In the genomic region with DNA sequence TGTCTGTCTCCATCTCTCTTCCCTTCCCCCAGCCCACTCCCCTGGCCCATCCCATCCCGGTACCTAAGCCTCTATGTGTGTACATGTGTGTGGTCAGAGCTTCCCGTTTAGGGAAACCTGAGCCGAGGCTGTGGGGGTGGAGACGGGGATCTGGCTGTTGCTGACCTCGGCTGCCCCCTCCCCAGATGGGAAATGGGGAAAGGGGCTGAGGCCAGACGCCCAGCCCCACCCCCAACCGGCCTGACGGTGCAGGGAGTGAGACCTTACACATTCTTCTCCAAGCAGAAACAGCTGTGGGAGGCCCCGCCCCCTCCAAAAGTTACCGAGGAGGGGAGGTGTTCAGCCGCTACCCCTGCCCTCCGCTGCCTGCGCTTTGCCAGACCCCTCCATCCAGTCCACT, we compare ENCODE assay signal across 7 mouse cellular contexts. TPM values are rescaled to one million over a fixed set of nuclear protein-coding genes. Genes with fewer than 3 reads are reported as not detected.
DNase-seq lines count a peak whose midpoint lies in the region; ATAC-seq and TF ChIP-seq lines count a peak whose summit lies in the region.

No protein-coding gene starts in this region.

- peak overlapping the region; percentile 75 for H3K4me3 ChIP-seq in lung, embryonic 14.5 days (ENCODE audit: low read depth, low read length)
- peak overlapping the region; percentile 94 for H3K4me3 ChIP-seq in embryonic facial prominence, embryonic 10.5 days
- peak overlapping the region; percentile 83 for H3K4me3 ChIP-seq in hindbrain, embryonic 13.5 days
- H3K4me3 ChIP-seq in lung, postnatal 0 days (ENCODE audit: low read depth, low read length): peak overlapping the region; percentile 61

- peaks cover 8% of the 10 kb centered on the region for H3K4me1 ChIP-seq in lung, embryonic 14.5 days (ENCODE audit: insufficient read depth)
- peaks cover 64% of the 10 kb centered on the region for H3K4me1 ChIP-seq in embryonic facial prominence, embryonic 10.5 days
- H3K4me1 ChIP-seq in hindbrain, embryonic 13.5 days (replicated peaks): peaks cover 36% of the 10 kb centered on the region
- H3K4me1 ChIP-seq in lung, postnatal 0 days (ENCODE audit: insufficient read depth, low read depth, low read length): no peaks in the 10 kb centered on the region

- no peaks in the 10 kb centered on the region for H3K27me3 ChIP-seq in lung, embryonic 14.5 days (ENCODE audit: insufficient read depth, low read length)
- no peaks in the 10 kb centered on the region for H3K27me3 ChIP-seq in embryonic facial prominence, embryonic 10.5 days (replicated peaks; ENCODE audit: low read depth, poor library complexity, severe bottlenecking)
- no peaks in the 10 kb centered on the region for H3K27me3 ChIP-seq in hindbrain, embryonic 13.5 days
- 0 out of 2 replicates have a peak, but pooled peaks cover 6% of the 10 kb centered on the region for H3K27me3 ChIP-seq in lung, postnatal 0 days (replicated peaks; ENCODE audit: insufficient read depth, low read length)

- H3K9me3 ChIP-seq in lung, embryonic 14.5 days (ENCODE audit: low read depth, low read length): no peaks in the 10 kb centered on the region
- H3K9me3 ChIP-seq in embryonic facial prominence, embryonic 10.5 days: no peaks in the 10 kb centered on the region
- no peaks in the 10 kb centered on the region for H3K9me3 ChIP-seq in hindbrain, embryonic 13.5 days
- H3K9me3 ChIP-seq in lung, postnatal 0 days (ENCODE audit: low read length): no peaks in the 10 kb centered on the region

- no peak for ATAC-seq in lung, embryonic 14.5 days (ENCODE audit: insufficient read depth)
- no peak for ATAC-seq in hindbrain, embryonic 13.5 days (ENCODE audit: low FRiP score)
- ATAC-seq in lung, postnatal 0 days: no peak
- ATAC-seq in inflammation-experienced regulatory T-cells, adult 6 months: no peak

- H3K27ac ChIP-seq in lung, embryonic 14.5 days (ENCODE audit: low read depth): peak overlapping the region; percentile 80
- peak overlapping the region; percentile 96 for H3K27ac ChIP-seq in embryonic facial prominence, embryonic 10.5 days (replicated peaks)
- H3K27ac ChIP-seq in hindbrain, embryonic 13.5 days: no peak overlapping the region; the same call in 1 of the 2 replicates
- H3K27ac ChIP-seq in lung, postnatal 0 days (ENCODE audit: low read length): peak overlapping the region; percentile 29; the same call in 1 of the 2 replicates

- peak; percentile 64 for DNase-seq in lung, embryonic 14.5 days
- DNase-seq in lung, postnatal 25 days (ENCODE audit: low spot score): no peak
- DNase-seq in embryonic facial prominence, embryonic 10.5 days (ENCODE audit: low spot score): peak; percentile 98
- no peak for DNase-seq in lung, postnatal 0 days (ENCODE audit: low spot score)
- peak; percentile 42 for DNase-seq in thymus, postnatal 14 days

- TF ChIP-seq CTCF in lung, embryonic 14.5 days (IDR thresholded peaks at IDR 0.05; ENCODE audit: low read depth): no peak
- TF ChIP-seq CTCF in lung, postnatal 0 days (IDR thresholded peaks at IDR 0.05): no peak

- WGBS in lung, embryonic 14.5 days: 2% methylated on average over 13 of the region's 13 CpGs
- WGBS in embryonic facial prominence, embryonic 10.5 days: 2% methylated on average over 13 of the region's 13 CpGs
- WGBS in hindbrain, embryonic 13.5 days: 2% methylated on average over 13 of the region's 13 CpGs
- 16% methylated on average over 12 of the region's 13 CpGs for whole genome bisulfite sequencing in lung, postnatal 0 days

- peaks cover 21% of the 10 kb centered on the region; the same call in 1 of the 2 replicates for H3K36me3 ChIP-seq in lung, embryonic 14.5 days (ENCODE audit: insufficient read depth)
- H3K36me3 ChIP-seq in embryonic facial prominence, embryonic 10.5 days (replicated peaks): peaks cover 43% of the 10 kb centered on the region
- H3K36me3 ChIP-seq in hindbrain, embryonic 13.5 days: peaks cover 19% of the 10 kb centered on the region
- no peaks in the 10 kb centered on the region for H3K36me3 ChIP-seq in lung, postnatal 0 days (ENCODE audit: insufficient read depth, low read length)

- H3K9ac ChIP-seq in lung, embryonic 14.5 days: peak overlapping the region; percentile 75
- peak overlapping the region; percentile 90 for H3K9ac ChIP-seq in hindbrain, embryonic 13.5 days
- no peak overlapping the region for H3K9ac ChIP-seq in lung, postnatal 0 days (replicated peaks; ENCODE audit: low read depth)

- TF ChIP-seq EP300 in lung, postnatal 0 days (IDR thresholded peaks at IDR 0.05): no peak

- H3K4me2 ChIP-seq in lung, embryonic 14.5 days: peak overlapping the region; percentile 85
- H3K4me2 ChIP-seq in hindbrain, embryonic 13.5 days: peak overlapping the region; percentile 79
- peak overlapping the region; percentile 90; the same call in 1 of the 2 replicates for H3K4me2 ChIP-seq in lung, postnatal 0 days (replicated peaks; ENCODE audit: low read depth, low read length)

RNA-seq across cellular contexts. Expression of a gene that starts 1.5 kb away (rescaled TPM):
- 6.6 and 7.8 TPM in 2 replicates for polyA plus RNA-seq in lung, embryonic 14.5 days (2014; fragmentation: Nextera tagmentation; extraction: Ambion mirVana)
- 5.5 and 6.0 TPM in 2 replicates for polyA plus RNA-seq in embryonic facial prominence, embryonic 10.5 days (2016; fragmentation: Nextera tagmentation; extraction: Ambion mirVana)
- polyA plus RNA-seq in hindbrain, embryonic 13.5 days (2015; fragmentation: Nextera tagmentation; extraction: Ambion mirVana): 2.8 and 2.9 TPM in 2 replicates
- 4.2 and 4.3 TPM in 2 replicates for polyA plus RNA-seq in lung, postnatal 0 days (2015; fragmentation: Nextera tagmentation; extraction: Ambion mirVana)
- not detected for polyA plus RNA-seq in inflammation-experienced regulatory T-cells, adult 6 months (2017; shearing (Covaris generic))

RNA-seq across cellular contexts. Expression of a gene that starts 15.0 kb away (rescaled TPM):
- polyA plus RNA-seq in lung, embryonic 14.5 days (2014; fragmentation: Nextera tagmentation; extraction: Ambion mirVana): 10.8 and 11.1 TPM in 2 replicates
- 14.7 and 20.3 TPM in 2 replicates for polyA plus RNA-seq in embryonic facial prominence, embryonic 10.5 days (2016; fragmentation: Nextera tagmentation; extraction: Ambion mirVana)
- 6.1 and 8.2 TPM in 2 replicates for polyA plus RNA-seq in hindbrain, embryonic 13.5 days (2015; fragmentation: Nextera tagmentation; extraction: Ambion mirVana)
- polyA plus RNA-seq in lung, postnatal 0 days (2015; fragmentation: Nextera tagmentation; extraction: Ambion mirVana): 5.2 and 6.6 TPM in 2 replicates
- polyA plus RNA-seq in inflammation-experienced regulatory T-cells, adult 6 months (2017; shearing (Covaris generic)): not detected

RNA-seq across cellular contexts. Expression of a gene that starts 29.7 kb away (rescaled TPM):
- 1.3 and 1.6 TPM in 2 replicates for polyA plus RNA-seq in lung, embryonic 14.5 days (2014; fragmentation: Nextera tagmentation; extraction: Ambion mirVana)
- polyA plus RNA-seq in embryonic facial prominence, embryonic 10.5 days (2016; fragmentation: Nextera tagmentation; extraction: Ambion mirVana): 0.52 and 0.64 TPM in 2 replicates
- polyA plus RNA-seq in hindbrain, embryonic 13.5 days (2015; fragmentation: Nextera tagmentation; extraction: Ambion mirVana): 0.78 and 0.83 TPM in 2 replicates
- polyA plus RNA-seq in lung, postnatal 0 days (2015; fragmentation: Nextera tagmentation; extraction: Ambion mirVana): 2.0 and 2.4 TPM in 2 replicates
- 1 to 10 TPM; 4.3 to 8.2 (median 7.1) TPM for polyA plus RNA-seq in inflammation-experienced regulatory T-cells, adult 6 months (2017; shearing (Covaris generic))

RNA-seq across cellular contexts. Expression of a gene that starts 33.9 kb away (rescaled TPM):
- polyA plus RNA-seq in lung, embryonic 14.5 days (2014; fragmentation: Nextera tagmentation; extraction: Ambion mirVana): 19.6 and 20.2 TPM in 2 replicates
- polyA plus RNA-seq in embryonic facial prominence, embryonic 10.5 days (2016; fragmentation: Nextera tagmentation; extraction: Ambion mirVana): 12.9 and 13.1 TPM in 2 replicates
- 6.6 and 7.3 TPM in 2 replicates for polyA plus RNA-seq in hindbrain, embryonic 13.5 days (2015; fragmentation: Nextera tagmentation; extraction: Ambion mirVana)
- 26.1 and 29.0 TPM in 2 replicates for polyA plus RNA-seq in lung, postnatal 0 days (2015; fragmentation: Nextera tagmentation; extraction: Ambion mirVana)
- polyA plus RNA-seq in inflammation-experienced regulatory T-cells, adult 6 months (2017; shearing (Covaris generic)): 10 to 100 TPM; 38.3 to 51.4 (median 47.1) TPM

RNA-seq across cellular contexts. Expression of a gene that starts 47.3 kb away (rescaled TPM):
- 139 and 155 TPM in 2 replicates for polyA plus RNA-seq in lung, embryonic 14.5 days (2014; fragmentation: Nextera tagmentation; extraction: Ambion mirVana)
- polyA plus RNA-seq in embryonic facial prominence, embryonic 10.5 days (2016; fragmentation: Nextera tagmentation; extraction: Ambion mirVana): 121 and 126 TPM in 2 replicates
- 307 and 317 TPM in 2 replicates for polyA plus RNA-seq in hindbrain, embryonic 13.5 days (2015; fragmentation: Nextera tagmentation; extraction: Ambion mirVana)
- polyA plus RNA-seq in lung, postnatal 0 days (2015; fragmentation: Nextera tagmentation; extraction: Ambion mirVana): 61.7 and 63.6 TPM in 2 replicates
- polyA plus RNA-seq in inflammation-experienced regulatory T-cells, adult 6 months (2017; shearing (Covaris generic)): 100 to 1,000 TPM in 2 of 3 experiments, 10 to 100 TPM in 1; 51.8 to 255 (median 105) TPM

Comparison
In these comparisons a context has a peak if more than half of its experiments do, and no peak if none do; other contexts are left out.
1. DNase-seq: peak in lung, embryonic 14.5 days (single experiment), embryonic facial prominence, embryonic 10.5 days (single experiment) and thymus, postnatal 14 days (single experiment); none in lung, postnatal 25 days (single experiment) and lung, postnatal 0 days (single experiment).
2. Peak in every context shown above with its lines, with median percentiles within 50 percentile points of each other: H3K4me2 ChIP-seq and H3K4me3 ChIP-seq.